Mouse (Mus musculus) liver, embryonic 14.5 days (tissue): Measurements from ENCODE around the gene Ccr2. TPM values are rescaled to one million over a fixed set of nuclear protein-coding genes. Genes with fewer than 3 reads are reported as not detected.
"Not testable (repeated sequence)": the region's sequence is repeated elsewhere in the genome, so short reads cannot be mapped to it uniquely, and the experiment has no call there.

Source experiments
- ATAC-seq: fragments of 200-750 bp; cut with Nextera tagmentation; 2 replicates; pipeline ENCODE4 v1.8.0; 2017; ENCODE audit warnings: moderate number of reproducible peaks, mild to moderate bottlenecking, moderate library complexity; ENCODE audit not compliant: insufficient read depth
- DNase-seq, 3 experiments: peaks; one replicate each; pipeline ENCODE4 v3.0.0-alpha.2; 2012 to 2013; ENCODE audit warnings: low read depth in 3 of 3, low spot score in 3 of 3
- H3K27ac ChIP-seq: fragments of 300-500 bp; sonication (generic); 2 replicates; pipeline ENCODE4 v1.5.1; 2014; ENCODE audit warnings: moderate library complexity, mild to moderate bottlenecking, control low read depth, inconsistent platforms
- H3K27me3 ChIP-seq: fragments of 300-500 bp; sonication (generic); 2 replicates; pipeline ENCODE4 v1.6.1; 2014; ENCODE audit warnings: mild to moderate bottlenecking, low read length, moderate library complexity; ENCODE audit not compliant: control insufficient read depth, insufficient read depth
- H3K36me3 ChIP-seq: fragments of 300-500 bp; sonication (generic); replicated peaks from 2 replicates; pipeline ENCODE4 v1.6.1; 2014; ENCODE audit warnings: low read depth; ENCODE audit not compliant: control insufficient read depth, insufficient read depth
- H3K4me1 ChIP-seq, 2 experiments: fragments of 200-500 bp in 1 of 2; fragments of 300-500 bp in 1 of 2; sonication (generic) in 1 of 2; replicated peaks; 2 replicates each; pipeline ENCODE4 v1.6.1; 2012 to 2014; ENCODE audit warnings: antibody characterized with exemption in 1 of 2, inconsistent platforms in 1 of 2, low read length in 1 of 2; ENCODE audit not compliant: control insufficient read depth in 2 of 2, insufficient read depth in 2 of 2
- H3K4me2 ChIP-seq: fragments of 300-500 bp; sonication (generic); 2 replicates; pipeline ENCODE4 v1.6.1; 2014; ENCODE audit warnings: low read depth, mild to moderate bottlenecking, control low read depth, moderate library complexity
- H3K4me3 ChIP-seq, 2 experiments: fragments of 200-500 bp in 1 of 2; fragments of 300-500 bp in 1 of 2; sonication (generic) in 1 of 2; 2 replicates each; pipeline ENCODE4 v1.5.1; 2012 to 2014; ENCODE audit warnings: low read depth in 2 of 2, low read length in 2 of 2, mild to moderate bottlenecking in 2 of 2, control low read depth in 1 of 2, inconsistent platforms in 1 of 2, moderate library complexity in 1 of 2; ENCODE audit not compliant: insufficient read depth in 1 of 2
- H3K9ac ChIP-seq: fragments of 300-500 bp; sonication (generic); replicated peaks from 2 replicates; pipeline ENCODE4 v1.6.1; 2014; ENCODE audit warnings: mild to moderate bottlenecking, control low read depth, moderate library complexity
- H3K9me3 ChIP-seq: fragments of 300-500 bp; sonication (generic); 2 replicates; pipeline ENCODE4 v1.6.1; 2016; ENCODE audit warnings: low read length, mixed read lengths; ENCODE audit not compliant: control insufficient read depth
- CTCF ChIP-seq: IDR thresholded peaks from 2 replicates; pipeline ENCODE4 v1.5.1; 2016; ENCODE audit warnings: antibody characterized with exemption, low read depth, control low read depth
- EP300 ChIP-seq: IDR thresholded peaks from 2 replicates; pipeline ENCODE4 v1.6.1; 2016; ENCODE audit warnings: antibody characterized with exemption, low read depth
- WGBS: fragments of 180-500 bp; shearing (Covaris S2); extraction: QIAGEN DNeasy Blood & Tissue Kit; methylation state at CpG from one replicate; pipeline ENCODE4 v1.1.7; 2014; ENCODE audit not compliant: insufficient replicate concordance; 5-methylcytosine and 5-hydroxymethylcytosine counted together
- polyA plus RNA-seq, 2 experiments: library from polyadenylated mRNA; depleted of rRNA in 1 of 2; stranded (reverse) in 1 of 2; unstranded in 1 of 2; fragments of >200 nt; fragmentation: Nextera tagmentation in 1 of 2; extraction: Ambion mirVana in 1 of 2; gene quantifications; 2 replicates each; pipeline versions ENCODE4 v1.2.1 to v1.2.3; 2012 to 2014

The Ccr2 gene
- polyA plus RNA-seq, 2 experiments: 3.4 to 6.8 TPM

GRCm38 (mm10) chr9:124061474-124062432 lies 40.0 kb upstream of the Ccr2 start:
- DNase-seq, H3K9me3 ChIP-seq, H3K36me3 ChIP-seq, H3K27me3 ChIP-seq, H3K4me3 ChIP-seq: not testable (repeated sequence)
- TF ChIP-seq EP300: peak; percentile 81
- 33% methylated on average over 3 of the region's 3 CpGs for WGBS
- Histone ChIP-seq H3K4me2 (peak overlapping the region; percentile 44), H3K4me1 (peaks cover 16 to 17% of the 10 kb centered on the region in 2 experiments), H3K9ac (peak overlapping the region; percentile 21), H3K27ac (peak overlapping the region; percentile 93)
- ATAC-seq: peak; percentile 50

- H3K9ac ChIP-seq: no peak overlapping the region
- ATAC-seq: no peak
- DNase-seq: no peak
- no peaks in the 10 kb centered on the region for H3K9me3 ChIP-seq
- H3K4me3 ChIP-seq: no peak overlapping the region
- peaks cover 7 to 9% of the 10 kb centered on the region in 2 experiments for H3K4me1 ChIP-seq
- no peaks in the 10 kb centered on the region for H3K27me3 ChIP-seq
- no peaks in the 10 kb centered on the region for H3K36me3 ChIP-seq
- no peak overlapping the region for H3K4me2 ChIP-seq
- TF ChIP-seq EP300: no peak
- no peak overlapping the region for H3K27ac ChIP-seq
Measured at GRCm38 (mm10) chr9:124066572-124067103, 35.1 kb upstream of the Ccr2 start.

GRCm38 (mm10) chr9:124068098-124069058 lies 33.4 kb upstream of the Ccr2 start:
- 14% methylated on average over 2 of the region's 2 CpGs for WGBS
- peaks cover 0 to 4% of the 10 kb centered on the region in 2 experiments; a peak in 3 of 4 replicates for H3K4me1 ChIP-seq
- DNase-seq: no peak

GRCm38 (mm10) chr9:124071506-124071905 lies 30.2 kb upstream of the Ccr2 start:
- DNase-seq (no peak), ATAC-seq (no peak)
- Histone ChIP-seq H3K4me2 (no peak overlapping the region), H3K4me3 (no peak overlapping the region), H3K36me3 (no peaks in the 10 kb centered on the region), H3K4me1 (peaks cover 0 to 4% of the 10 kb centered on the region in 2 experiments; a peak in 3 of 4 replicates), H3K9me3 (no peaks in the 10 kb centered on the region), H3K27ac (no peak overlapping the region), H3K9ac (no peak overlapping the region), H3K27me3 (no peaks in the 10 kb centered on the region)
- WGBS: 70% methylated on average over 1 of the region's 1 CpGs
- TF ChIP-seq EP300: no peak
- TF ChIP-seq CTCF: no peak

More at GRCm38 (mm10) chr9:124068098-124069058, 33.4 kb upstream of the Ccr2 start:
- Histone ChIP-seq H3K36me3 (no peaks in the 10 kb centered on the region), H3K9ac (no peak overlapping the region), H3K27me3 (no peaks in the 10 kb centered on the region), H3K4me2 (no peak overlapping the region), H3K9me3 (no peaks in the 10 kb centered on the region), H3K27ac (no peak overlapping the region), H3K4me3 (no peak overlapping the region)
- ATAC-seq: no peak
- TF ChIP-seq EP300: no peak
- TF ChIP-seq CTCF: no peak

- Histone ChIP-seq H3K9me3 (no peaks in the 10 kb centered on the region), H3K4me1 (no peaks in the 10 kb centered on the region), H3K27me3 (no peaks in the 10 kb centered on the region), H3K27ac (no peak overlapping the region), H3K4me2 (no peak overlapping the region), H3K36me3 (no peaks in the 10 kb centered on the region), H3K9ac (no peak overlapping the region), H3K4me3 (no peak overlapping the region)
- DNase-seq: no peak
- no peak for ATAC-seq
- WGBS: 56% methylated on average over 4 of the region's 4 CpGs
- TF ChIP-seq CTCF (no peak), EP300 (no peak)
Measured at GRCm38 (mm10) chr9:124079803-124080202, 21.9 kb upstream of the Ccr2 start.

- not testable (repeated sequence) for ATAC-seq, H3K36me3 ChIP-seq, H3K27me3 ChIP-seq, H3K9ac ChIP-seq, H3K9me3 ChIP-seq, H3K4me3 ChIP-seq, H3K4me2 ChIP-seq, H3K27ac ChIP-seq, DNase-seq, H3K4me1 ChIP-seq
- 83% methylated on average over 12 of the region's 13 CpGs for WGBS
Measured at GRCm38 (mm10) chr9:124080471-124080870, 21.3 kb upstream of the Ccr2 start.
